Mouse (Mus musculus): Measurements from ENCODE around the gene Cdk5rap3. TPM values are rescaled to one million over a fixed set of nuclear protein-coding genes. Genes with fewer than 3 reads are reported as not detected.

The Cdk5rap3 gene
- 78.6 TPM for polyA plus RNA-seq (2017; shearing (Covaris generic))

GRCm38 (mm10) chr11:96916044-96916884 is at the start of gene Cdk5rap3:
Gene Cdk5rap3, minus strand, starts transcription at chr11:96916496.

GRCm38 (mm10) chr11:96943746-96944304 is 27.5 kb upstream of the Cdk5rap3 start, which contains the start of gene Pnpo:
Gene Pnpo, minus strand, starts transcription at chr11:96943986.

GRCm38 (mm10) chr11:96928088-96928487 is 11.8 kb upstream of the Cdk5rap3 start, which contains the start of gene Prr15l:
Gene Prr15l, plus strand, starts transcription at chr11:96928104.

Other genes starting within 250 kb of the Cdk5rap3 start
- gene Snx11, start 138.9 kb downstream of the Cdk5rap3 start, polyA plus RNA-seq (2017; shearing (Covaris generic)), result 32.6 TPM
- 44.5 TPM for gene Cbx1, start 127.4 kb downstream of the Cdk5rap3 start, polyA plus RNA-seq (2017; shearing (Covaris generic))
- 53.0 TPM for gene Nfe2l1, start 86.5 kb downstream of the Cdk5rap3 start, polyA plus RNA-seq (2017; shearing (Covaris generic))
- gene Copz2, start 66.6 kb downstream of the Cdk5rap3 start, polyA plus RNA-seq (2017; shearing (Covaris generic)), result 0.37 TPM
- gene Prr15l, start 11.6 kb upstream of the Cdk5rap3 start, polyA plus RNA-seq (2017; shearing (Covaris generic)), result 0.13 TPM
- 40.8 TPM for gene Pnpo, start 27.5 kb upstream of the Cdk5rap3 start, polyA plus RNA-seq (2017; shearing (Covaris generic))
- 76.0 TPM for gene Sp2, start 66.5 kb upstream of the Cdk5rap3 start, polyA plus RNA-seq (2017; shearing (Covaris generic))
- 29.5 TPM for gene Sp6, start 96.9 kb upstream of the Cdk5rap3 start, polyA plus RNA-seq (2017; shearing (Covaris generic))
- 14.4 TPM for gene Scrn2, start 113.4 kb upstream of the Cdk5rap3 start, polyA plus RNA-seq (2017; shearing (Covaris generic))
- 0.22 TPM for gene Lrrc46, start 124.9 kb upstream of the Cdk5rap3 start, polyA plus RNA-seq (2017; shearing (Covaris generic))
- gene Mrpl10, start 125.1 kb upstream of the Cdk5rap3 start, polyA plus RNA-seq (2017; shearing (Covaris generic)), result 84.8 TPM
- 35.0 TPM for gene Osbpl7, start 134.1 kb upstream of the Cdk5rap3 start, polyA plus RNA-seq (2017; shearing (Covaris generic))
- 9.6 TPM for gene Tbx21, start 198.8 kb upstream of the Cdk5rap3 start, polyA plus RNA-seq (2017; shearing (Covaris generic))
- 0.16 TPM for gene Tbkbp1, start 235.0 kb upstream of the Cdk5rap3 start, polyA plus RNA-seq (2017; shearing (Covaris generic))